Mouse (Mus musculus) thymus, postnatal 0 days (tissue): ENCODE data around the gene Stac. TPM values are rescaled to one million over a fixed set of nuclear protein-coding genes. Genes with fewer than 3 reads are reported as not detected.

Source experiments
- DNase-seq: peaks from one replicate; pipeline ENCODE4 v3.0.0-alpha.2; 2015; ENCODE audit warnings: low spot score
- polyA plus RNA-seq: library from polyadenylated mRNA; unstranded; fragments of >200 nt; fragmentation: Nextera tagmentation; extraction: Ambion mirVana; gene quantifications from 2 replicates; pipeline ENCODE4 v1.2.1, GENCODE M21; 2015

Stac gene
- 0.60 and 0.66 TPM in 2 replicates for polyA plus RNA-seq

GRCm38 (mm10) chr9:111689680-111690483 is at the start of gene Stac:
TSS of gene Stac (minus strand) at chr9:111690348.
- no peak for DNase-seq

GRCm38 (mm10) chr9:111739431-111740245 is 49.5 kb upstream of the Stac start:
- no peak for DNase-seq

- no peak for DNase-seq
Measured at GRCm38 (mm10) chr9:111739026-111739425, 48.9 kb upstream of the Stac start.

- DNase-seq: no peak
Measured at GRCm38 (mm10) chr9:111737796-111738195, 47.6 kb upstream of the Stac start.

- DNase-seq: no peak
Measured at GRCm38 (mm10) chr9:111735931-111736330, 45.8 kb upstream of the Stac start.

- no peak for DNase-seq
Measured at GRCm38 (mm10) chr9:111731939-111732670, 42.0 kb upstream of the Stac start.

- no peak for DNase-seq
Measured at GRCm38 (mm10) chr9:111724981-111725593, 34.9 kb upstream of the Stac start.

GRCm38 (mm10) chr9:111714457-111714856 is 24.3 kb upstream of the Stac start:
- DNase-seq: no peak

GRCm38 (mm10) chr9:111700101-111700500 is 10.0 kb upstream of the Stac start:
- DNase-seq: no peak

- DNase-seq: no peak
Measured at GRCm38 (mm10) chr9:111690484-111690855, 322 bp upstream of the Stac start.

GRCm38 (mm10) chr9:111689146-111689545 is 1.0 kb downstream of the Stac start:
- no peak for DNase-seq

GRCm38 (mm10) chr9:111684170-111684569 is 6.0 kb downstream of the Stac start:
- no peak for DNase-seq

GRCm38 (mm10) chr9:111679516-111679915 is 10.6 kb downstream of the Stac start:
- no peak for DNase-seq

- DNase-seq: no peak
Measured at GRCm38 (mm10) chr9:111669816-111670215, 20.3 kb downstream of the Stac start.

- DNase-seq: no peak
Measured at GRCm38 (mm10) chr9:111655066-111655465, 35.1 kb downstream of the Stac start.

- DNase-seq: no peak
Measured at GRCm38 (mm10) chr9:111644228-111644627, 45.9 kb downstream of the Stac start.

GRCm38 (mm10) chr9:111643369-111643768 is 46.8 kb downstream of the Stac start:
- no peak for DNase-seq

- DNase-seq: no peak
Measured at GRCm38 (mm10) chr9:111637641-111638040, 52.5 kb downstream of the Stac start.

GRCm38 (mm10) chr9:111632833-111633232 is 57.3 kb downstream of the Stac start:
- no peak for DNase-seq

GRCm38 (mm10) chr9:111621191-111621590 is 69.0 kb downstream of the Stac start:
- no peak for DNase-seq

- no peak for DNase-seq
Measured at GRCm38 (mm10) chr9:111611341-111611740, 78.8 kb downstream of the Stac start.
